Mouse (Mus musculus) kidney, adult 2 months (tissue): ENCODE data around the gene Hook2.

Source experiments
- CTCF ChIP-seq: fragments of 200-500 bp; conservative IDR thresholded peaks from 2 replicates; pipeline ENCODE4 v1.5.1; 2011; ENCODE audit warnings: low read depth, mild to moderate bottlenecking, control low read depth, low read length, moderate library complexity, mixed read lengths; ENCODE audit not compliant: insufficient read depth, insufficient read length
- POLR2A ChIP-seq: fragments of 200-500 bp; IDR thresholded peaks from one replicate; pipeline ENCODE4 v1.6.1; 2011; ENCODE audit warnings: low read depth, low read length, control low read depth

- peak; percentile 84 for TF ChIP-seq POLR2A
- TF ChIP-seq CTCF = 0 out of 2 replicates have a peak, but pooled peaks have one; percentile 11
Observed at GRCm38 (mm10) chr8:85026670-85027515, 36.5 kb downstream of the Hook2 start, which contains the start of gene Trir.
